Mouse (Mus musculus) myocyte (in vitro differentiated cells): ENCODE measurements around the gene Aatk.

ENCODE experiments used
- CEBPB ChIP-seq: IDR thresholded peaks from 2 replicates; pipeline ENCODE4 v1.6.1; 2011; ENCODE audit warnings: mild to moderate bottlenecking, moderate library complexity; ENCODE audit not compliant: poor library complexity, insufficient read depth, severe bottlenecking
- E2F4 ChIP-seq: IDR thresholded peaks from one replicate; pipeline ENCODE4 v1.6.1; 2011; ENCODE audit warnings: mild to moderate bottlenecking, control low read depth, moderate library complexity; ENCODE audit not compliant: insufficient read depth
- MAX ChIP-seq: IDR thresholded peaks from one replicate; pipeline ENCODE4 v1.6.1; 2011; ENCODE audit warnings: low read depth, mild to moderate bottlenecking, control low read depth
- MYOD1 ChIP-seq, 3 experiments: IDR thresholded peaks; one replicate each; pipeline ENCODE4 v1.6.1; 2011; ENCODE audit warnings: control low read depth in 2 of 3, low read depth in 2 of 3, mild to moderate bottlenecking in 2 of 3, moderate library complexity in 1 of 3; ENCODE audit not compliant: insufficient read length in 2 of 3, control insufficient read depth in 1 of 3
- POLR2A ChIP-seq: IDR thresholded peaks from one replicate; pipeline ENCODE4 v1.6.1; 2011; ENCODE audit warnings: low read depth, mild to moderate bottlenecking, control low read depth, moderate library complexity; ENCODE audit not compliant: insufficient read length
- POLR2AphosphoS2 ChIP-seq: IDR thresholded peaks from one replicate; pipeline ENCODE4 v1.6.1; 2011; ENCODE audit warnings: low read depth, control low read depth; ENCODE audit not compliant: insufficient read length
- REST ChIP-seq: IDR thresholded peaks from one replicate; pipeline ENCODE4 v1.6.1; 2011; ENCODE audit warnings: mild to moderate bottlenecking, control low read depth, moderate library complexity; ENCODE audit not compliant: insufficient read depth, insufficient read length
- SRF ChIP-seq: IDR thresholded peaks from one replicate; pipeline ENCODE4 v1.6.1; 2011; ENCODE audit warnings: low read depth; ENCODE audit not compliant: control insufficient read depth, insufficient read length
- TCF12 ChIP-seq: IDR thresholded peaks from one replicate; pipeline ENCODE4 v1.6.1; 2011; ENCODE audit warnings: mild to moderate bottlenecking, control low read depth; ENCODE audit not compliant: poor library complexity, insufficient read depth, severe bottlenecking
- TCF3 ChIP-seq: IDR thresholded peaks from one replicate; pipeline ENCODE4 v1.6.1; 2011; ENCODE audit warnings: low read depth, control low read depth; ENCODE audit not compliant: insufficient read length
- USF1 ChIP-seq: IDR thresholded peaks from one replicate; pipeline ENCODE4 v1.6.1; 2011; ENCODE audit warnings: low read depth, mild to moderate bottlenecking, control low read depth, moderate library complexity

- TF ChIP-seq POLR2AphosphoS2 (no peak), POLR2A (no peak), MYOD1 (IDR thresholded peaks at IDR 0.05; ENCODE audit: control insufficient read depth in 1 of 3, insufficient read length in 2 of 3, low read depth in 2 of 3) (no peak), TCF12 (no peak), TCF3 (no peak), USF1 (no peak), MAX (no peak), REST (no peak), CEBPB (no peak), E2F4 (no peak), SRF (no peak)
Observed at GRCm38 (mm10) chr11:120039581-120039980, 7.4 kb downstream of the Aatk start.
